Mouse (Mus musculus): ENCODE data around the gene Myo5c.

DNA sequence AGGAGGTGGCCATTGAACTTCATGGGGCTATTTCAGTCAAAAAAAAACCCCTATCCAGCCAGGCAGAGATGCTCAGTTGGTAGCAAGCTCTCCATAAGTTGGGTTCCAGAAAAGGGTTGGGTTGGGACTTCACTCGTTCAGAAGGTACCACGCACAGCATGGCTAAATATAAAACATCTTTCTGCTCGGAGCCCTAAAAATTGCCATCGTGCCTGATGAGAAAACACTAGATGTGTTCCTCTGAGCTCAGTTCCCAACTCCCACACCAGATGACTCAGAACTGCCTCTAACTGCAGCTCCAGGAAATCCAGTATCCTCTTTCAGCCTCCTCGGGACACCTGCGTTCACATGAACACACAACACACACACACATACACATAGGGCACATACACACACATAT, 106.2 kb downstream of the Myo5c start:
- TF ChIP-seq CTCF (conservative IDR thresholded peaks at IDR 0.05 in 1 of 2, IDR thresholded peaks at IDR 0.05 in 1 of 2; ENCODE audit: low read depth in 2 of 2, low read length in 2 of 2) (no peak), GABPA (IDR thresholded peaks at IDR 0.05; ENCODE audit: insufficient replicate concordance, low read depth, low read length) (no peak), USF1 (IDR thresholded peaks at IDR 0.05; ENCODE audit: low read depth, low read length) (no peak), ZMIZ1 (IDR thresholded peaks at IDR 0.05; ENCODE audit: low read depth, low read length) (no peak), HCFC1 (IDR thresholded peaks at IDR 0.05; ENCODE audit: low read depth, low read length) (no peak), TBP (conservative IDR thresholded peaks at IDR 0.05; ENCODE audit: low read depth, low read length) (no peak), POLR2AphosphoS2 (IDR thresholded peaks at IDR 0.05; ENCODE audit: low read depth, low read length) (no peak), E2F4 (IDR thresholded peaks at IDR 0.05; ENCODE audit: insufficient replicate concordance, low read depth, low read length) (no peak), ZNF384 (IDR thresholded peaks at IDR 0.05; ENCODE audit: low read depth, low read length) (no peak), SMC3 (IDR thresholded peaks at IDR 0.05; ENCODE audit: low read depth, low read length) (no peak), ZC3H11A (IDR thresholded peaks at IDR 0.05; ENCODE audit: low read depth, low read length) (no peak), POLR2A (IDR thresholded peaks at IDR 0.05; ENCODE audit: low read depth, low read length) (no peak), JUND (conservative IDR thresholded peaks at IDR 0.05; ENCODE audit: low read depth, low read length) (no peak)

Measured in CH12.LX (cell line).